Mouse (Mus musculus) hindbrain, postnatal 0 days (tissue): ENCODE results near the gene Desi1. TPM values are rescaled to one million over a fixed set of nuclear protein-coding genes. Genes with fewer than 3 reads are reported as not detected.

Source experiments
- ATAC-seq: fragments of 200-750 bp; cut with Nextera tagmentation; 2 replicates; pipeline ENCODE4 v1.8.0; 2017; ENCODE audit warnings: mild to moderate bottlenecking, moderate TSS enrichment, moderate library complexity
- DNase-seq: peaks from one replicate; pipeline ENCODE4 v3.0.0-alpha.2; 2015; ENCODE audit warnings: low spot score
- H3K27ac ChIP-seq: fragments of 300-500 bp; sonication (generic); 2 replicates; pipeline ENCODE4 v1.5.1; 2014; ENCODE audit warnings: mild to moderate bottlenecking
- H3K27me3 ChIP-seq: fragments of 300-500 bp; sonication (generic); 2 replicates; pipeline ENCODE4 v1.6.1; 2014; ENCODE audit warnings: low read length, mixed read lengths; ENCODE audit not compliant: insufficient read depth
- H3K36me3 ChIP-seq: fragments of 300-500 bp; sonication (generic); 2 replicates; pipeline ENCODE4 v1.6.1; 2014; ENCODE audit warnings: low read length, mixed read lengths; ENCODE audit not compliant: insufficient read depth
- H3K4me1 ChIP-seq: fragments of 300-500 bp; sonication (generic); 2 replicates; pipeline ENCODE4 v1.6.1; 2014; ENCODE audit warnings: antibody characterized with exemption, low read length, mixed read lengths; ENCODE audit not compliant: insufficient read depth
- H3K4me2 ChIP-seq: fragments of 300-500 bp; sonication (generic); 2 replicates; pipeline ENCODE4 v1.6.1; 2014; ENCODE audit warnings: low read depth, mild to moderate bottlenecking, low read length, moderate library complexity, mixed read lengths
- H3K4me3 ChIP-seq: fragments of 300-500 bp; sonication (generic); 2 replicates; pipeline ENCODE4 v1.5.1; 2014; ENCODE audit warnings: low read length
- H3K9ac ChIP-seq: fragments of 300-500 bp; sonication (generic); replicated peaks from 2 replicates; pipeline ENCODE4 v1.6.1; 2014; ENCODE audit warnings: mild to moderate bottlenecking, low read length, moderate library complexity, mixed read lengths
- H3K9me3 ChIP-seq: fragments of 300-500 bp; sonication (generic); 2 replicates; pipeline ENCODE4 v1.6.1; 2016; ENCODE audit warnings: low read length, mixed read lengths
- CTCF ChIP-seq: IDR thresholded peaks from 2 replicates; pipeline ENCODE4 v1.5.1; 2016; ENCODE audit warnings: antibody characterized with exemption, control low read depth, low read depth
- WGBS: fragments of 180-500 bp; shearing (Covaris S2); extraction: QIAGEN DNeasy Blood & Tissue Kit; methylation state at CpG from one replicate; pipeline ENCODE4 v1.1.7; 2014; 5-methylcytosine and 5-hydroxymethylcytosine counted together
- polyA plus RNA-seq: library from polyadenylated mRNA; unstranded; fragments of >200 nt; fragmentation: Nextera tagmentation; extraction: Ambion mirVana; gene quantifications from 2 replicates; pipeline ENCODE4 v1.2.1, GENCODE M21; 2015
- total RNA-seq: library from RNA; depleted of rRNA; stranded (reverse); fragments of >200 nt; gene quantifications from 2 replicates; pipeline ENCODE4 v1.2.3, GENCODE M21; 2014

The Desi1 gene
- total and polyA plus RNA-seq, 2 experiments from 2014 or later, result 29.9 to 45.3 TPM

GRCm38 (mm10) chr15:82014745-82015391 is 18.8 kb downstream of the Desi1 start:
- Histone ChIP-seq H3K9ac (peak overlapping the region; percentile 76), H3K4me3 (peak overlapping the region; percentile 92), H3K4me2 (peak overlapping the region; percentile 94), H3K9me3 (no peaks in the 10 kb centered on the region), H3K4me1 (peaks cover 11% of the 10 kb centered on the region; the same call in 1 of the 2 replicates), H3K27me3 (no peaks in the 10 kb centered on the region), H3K36me3 (no peaks in the 10 kb centered on the region; the same call in 1 of the 2 replicates), H3K27ac (peak overlapping the region; percentile 86; the same call in 1 of the 2 replicates)
- ATAC-seq (no peak), DNase-seq (no peak)
- no peak for TF ChIP-seq CTCF
- WGBS, result 18% methylated on average over 9 of the region's 9 CpGs

- WGBS, result 86% methylated on average over 6 of the region's 6 CpGs
- DNase-seq (no peak), ATAC-seq (no peak)
- no peak overlapping the region for H3K9ac ChIP-seq
- no peaks in the 10 kb centered on the region for H3K27me3 ChIP-seq
- H3K4me2 ChIP-seq, result no peak overlapping the region
- TF ChIP-seq CTCF, result no peak
- no peak overlapping the region for H3K4me3 ChIP-seq
- no peaks in the 10 kb centered on the region for H3K36me3 ChIP-seq
- no peaks in the 10 kb centered on the region for H3K9me3 ChIP-seq
- no peak overlapping the region for H3K27ac ChIP-seq
- peaks cover 11% of the 10 kb centered on the region; the same call in 1 of the 2 replicates for H3K4me1 ChIP-seq
Observed at GRCm38 (mm10) chr15:82011947-82012346, 21.7 kb downstream of the Desi1 start.

DNA sequence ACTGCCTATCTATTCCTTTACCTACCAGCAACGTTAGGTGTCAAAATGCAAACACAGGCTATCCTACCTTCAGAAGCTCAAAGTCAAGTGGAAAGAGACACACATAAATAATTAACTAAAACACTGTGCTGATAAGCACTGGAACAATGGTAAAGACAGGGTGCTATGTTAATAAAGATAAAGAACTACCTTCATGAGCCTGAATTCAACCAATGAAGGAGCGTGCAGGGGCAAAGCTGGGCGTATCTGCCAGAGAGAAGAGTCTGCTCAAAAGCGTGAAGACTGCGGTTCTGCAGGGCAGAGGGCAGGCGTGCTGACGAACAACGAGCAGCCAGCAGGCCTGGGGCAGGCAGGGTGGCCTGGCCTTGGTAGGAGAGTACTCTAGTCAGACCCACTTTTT is 29.4 kb downstream of the Desi1 start:
- no peak for TF ChIP-seq CTCF
- DNase-seq (no peak), ATAC-seq (no peak)
- Histone ChIP-seq H3K36me3 (peaks cover 13% of the 10 kb centered on the region; the same call in 1 of the 2 replicates), H3K27me3 (no peaks in the 10 kb centered on the region), H3K27ac (no peak overlapping the region), H3K4me1 (no peaks in the 10 kb centered on the region), H3K4me2 (no peak overlapping the region), H3K4me3 (no peak overlapping the region), H3K9ac (no peak overlapping the region), H3K9me3 (no peaks in the 10 kb centered on the region)
- 89% methylated on average over 8 of the region's 8 CpGs for WGBS

GRCm38 (mm10) chr15:81993992-81994391 is 39.7 kb downstream of the Desi1 start:
- Histone ChIP-seq H3K4me3 (no peak overlapping the region), H3K4me1 (no peaks in the 10 kb centered on the region), H3K9ac (no peak overlapping the region), H3K4me2 (no peak overlapping the region), H3K36me3 (peaks cover 47% of the 10 kb centered on the region), H3K27ac (no peak overlapping the region), H3K9me3 (no peaks in the 10 kb centered on the region), H3K27me3 (no peaks in the 10 kb centered on the region)
- DNase-seq (no peak), ATAC-seq (no peak)
- no peak for TF ChIP-seq CTCF
- 97% methylated on average over 6 of the region's 6 CpGs for WGBS

DNA sequence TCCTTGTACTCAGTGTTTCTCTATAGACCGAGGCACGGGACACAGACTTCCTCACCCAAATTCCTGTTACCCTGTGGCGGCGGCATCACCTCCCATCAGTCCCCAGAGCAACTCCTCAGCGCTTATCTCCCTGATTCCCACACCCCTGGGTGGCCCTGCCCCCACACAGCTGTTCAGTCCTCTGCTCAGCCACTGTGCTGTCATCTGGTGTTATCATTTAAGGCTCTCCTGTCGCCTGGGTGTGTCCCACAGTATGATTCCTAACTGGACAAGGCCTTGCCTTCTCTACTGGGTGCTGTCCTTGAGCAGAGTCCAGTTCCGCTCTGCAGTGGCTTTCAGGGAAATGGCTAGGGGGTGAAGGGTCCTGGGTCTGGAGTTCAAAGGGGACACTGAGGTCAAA is 43.1 kb downstream of the Desi1 start:
- Histone ChIP-seq H3K27ac (no peak overlapping the region), H3K27me3 (no peaks in the 10 kb centered on the region), H3K9me3 (no peaks in the 10 kb centered on the region), H3K4me1 (no peaks in the 10 kb centered on the region), H3K9ac (no peak overlapping the region), H3K4me2 (no peak overlapping the region), H3K36me3 (peaks cover 22% of the 10 kb centered on the region), H3K4me3 (no peak overlapping the region)
- TF ChIP-seq CTCF, result no peak
- ATAC-seq (no peak), DNase-seq (no peak)
- WGBS, result 52% methylated on average over 7 of the region's 7 CpGs

- no peak overlapping the region for H3K4me3 ChIP-seq
- peak; percentile 96 for DNase-seq
- peaks cover 14% of the 10 kb centered on the region for H3K36me3 ChIP-seq
- no peak overlapping the region for H3K4me2 ChIP-seq
- no peaks in the 10 kb centered on the region for H3K9me3 ChIP-seq
- H3K9ac ChIP-seq, result no peak overlapping the region
- no peaks in the 10 kb centered on the region for H3K27me3 ChIP-seq
- TF ChIP-seq CTCF, result peak; percentile 87
- H3K27ac ChIP-seq, result no peak overlapping the region
- peak; percentile 88 for ATAC-seq
- no peaks in the 10 kb centered on the region for H3K4me1 ChIP-seq
- WGBS, result 36% methylated on average over 11 of the region's 11 CpGs
Observed at GRCm38 (mm10) chr15:81989371-81990062, 44.1 kb downstream of the Desi1 start.

DNA sequence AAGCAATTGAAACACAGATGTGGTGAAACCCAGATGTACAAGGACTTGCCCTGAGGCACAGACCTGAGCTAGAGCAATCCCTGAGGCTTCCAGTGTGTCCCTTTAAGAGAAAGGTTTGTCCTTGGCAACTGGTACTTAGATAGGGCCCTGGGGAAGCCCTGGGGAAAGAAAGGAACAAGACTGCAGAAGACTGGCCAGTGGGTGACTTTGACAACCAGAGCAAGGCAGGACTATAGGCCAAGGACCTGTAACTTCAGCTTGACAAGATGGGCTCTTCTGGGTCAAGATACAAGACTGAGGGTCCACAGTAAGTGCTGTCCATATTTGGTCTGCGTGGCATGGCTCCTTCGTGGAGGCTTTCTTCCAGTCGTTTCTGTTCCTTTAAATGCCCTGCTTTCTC is 46.0 kb downstream of the Desi1 start, which contains the start of gene Xrcc6:
Gene Xrcc6, plus strand, starts transcription at position 190 of the 400 bp plus-strand sequence.
- Histone ChIP-seq H3K27me3 (no peaks in the 10 kb centered on the region), H3K4me2 (no peak within 1 kb of the TSS), H3K9me3 (no peaks in the 10 kb centered on the region), H3K36me3 (0 out of 2 replicates have a peak, but pooled peaks cover 2% of the 10 kb centered on the region), H3K4me3 (no peak within 1 kb of the TSS), H3K27ac (no peak within 1 kb of the TSS), H3K4me1 (no peaks in the 10 kb centered on the region), H3K9ac (no peak within 1 kb of the TSS)
- no peak for DNase-seq
- no peak for TF ChIP-seq CTCF
- ATAC-seq, result no peak
- WGBS, result 80% methylated on average over 3 of the region's 3 CpGs
